Mouse (Mus musculus) liver, postnatal 0 days (tissue): ENCODE data around the gene Olfr524.

Experiments
- CTCF ChIP-seq: sonication (generic); IDR thresholded peaks from 2 replicates; pipeline ENCODE4 v1.5.1; 2016; ENCODE audit warnings: antibody characterized with exemption, low read depth
- EP300 ChIP-seq: IDR thresholded peaks from 2 replicates; pipeline ENCODE4 v1.6.1; 2016; ENCODE audit warnings: antibody characterized with exemption, low read depth, mild to moderate bottlenecking

GRCm38 (mm10) chr7:140253780-140254299, 48.1 kb upstream of the Olfr524 start:
- TF ChIP-seq CTCF (no peak), EP300 (no peak)
